Mouse (Mus musculus) brain, embryonic 14.5 days (tissue): ENCODE measurements at regions not wholly inside any gene's neighbourhood (a gene's known extent, or its start where the extent isn't known, plus 50 kb on each side); places are given as distances from the start of the nearest gene placed in this dataset.

ENCODE experiments used
- CTCF ChIP-seq: fragments of 200-500 bp; IDR thresholded peaks from 2 replicates; pipeline ENCODE4 v1.5.1; 2012; ENCODE audit warnings: inconsistent platforms, mild to moderate bottlenecking, moderate library complexity, borderline replicate concordance; ENCODE audit not compliant: insufficient read depth, insufficient read length; ENCODE audit errors: extremely low read depth
- POLR2A ChIP-seq: fragments of 200-500 bp; IDR thresholded peaks from 2 replicates; pipeline ENCODE4 v1.6.1; 2012; ENCODE audit warnings: mild to moderate bottlenecking, inconsistent platforms, borderline replicate concordance; ENCODE audit not compliant: poor library complexity, insufficient read depth, insufficient read length, severe bottlenecking; ENCODE audit errors: extremely low read depth

DNA sequence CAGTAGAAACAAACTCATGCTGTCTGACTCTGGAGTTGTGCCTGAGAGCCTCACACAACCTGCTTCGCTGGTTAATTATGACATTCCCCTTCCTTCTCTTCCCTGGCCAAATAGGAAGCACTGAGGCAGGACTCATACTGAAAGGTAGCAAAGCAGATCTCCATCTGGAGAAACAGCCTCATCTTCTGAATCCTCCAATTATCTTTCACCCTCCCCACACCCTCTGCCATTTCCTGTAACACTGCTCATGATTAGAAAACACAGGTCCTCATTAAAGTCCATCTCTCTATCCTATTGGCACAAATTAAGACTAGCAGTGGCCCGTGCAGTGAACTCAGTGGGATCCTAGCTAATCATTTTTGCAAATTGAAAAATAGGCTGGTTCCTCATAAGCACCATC lies 685.9 kb upstream of the Apob start:
- TF ChIP-seq CTCF (no peak), POLR2A (no peak)
